Mouse (Mus musculus) forebrain, embryonic 14.5 days (tissue): Measurements from ENCODE around the gene Igdcc3. TPM values are rescaled to one million over a fixed set of nuclear protein-coding genes. Genes with fewer than 3 reads are reported as not detected.

Experiments used
- ATAC-seq: fragments of 200-750 bp; cut with Nextera tagmentation; 2 replicates; pipeline ENCODE4 v1.8.0; 2017; ENCODE audit warnings: mild to moderate bottlenecking, moderate library complexity
- DNase-seq: peaks from one replicate; pipeline ENCODE4 v3.0.0-alpha.2; 2015; ENCODE audit warnings: low spot score
- H3K27ac ChIP-seq: fragments of 300-500 bp; sonication (generic); 2 replicates; pipeline ENCODE4 v1.5.1; 2014; ENCODE audit warnings: low read depth, mild to moderate bottlenecking, control low read depth, low read length, moderate library complexity
- H3K27me3 ChIP-seq: fragments of 300-500 bp; sonication (generic); replicated peaks from 2 replicates; pipeline ENCODE4 v1.6.1; 2014; ENCODE audit warnings: low read length, control low read depth, mixed read lengths; ENCODE audit not compliant: control insufficient read depth, insufficient read depth
- H3K36me3 ChIP-seq: fragments of 300-500 bp; sonication (generic); 2 replicates; pipeline ENCODE4 v1.6.1; 2014; ENCODE audit warnings: low read length, control low read depth; ENCODE audit not compliant: control insufficient read depth, insufficient read depth
- H3K4me1 ChIP-seq: fragments of 300-500 bp; sonication (generic); 2 replicates; pipeline ENCODE4 v1.6.1; 2014; ENCODE audit warnings: antibody characterized with exemption, low read length, control low read depth; ENCODE audit not compliant: control insufficient read depth, insufficient read depth
- H3K4me2 ChIP-seq: fragments of 300-500 bp; sonication (generic); 2 replicates; pipeline ENCODE4 v1.6.1; 2014; ENCODE audit warnings: mild to moderate bottlenecking, control low read depth, low read length
- H3K4me3 ChIP-seq: fragments of 300-500 bp; sonication (generic); 2 replicates; pipeline ENCODE4 v1.5.1; 2014; ENCODE audit warnings: low read depth, low read length, control low read depth
- H3K9ac ChIP-seq: fragments of 300-500 bp; sonication (generic); 2 replicates; pipeline ENCODE4 v1.6.1; 2014; ENCODE audit warnings: mild to moderate bottlenecking, low read length, control low read depth, moderate library complexity
- H3K9me3 ChIP-seq: fragments of 300-500 bp; sonication (generic); replicated peaks from 2 replicates; pipeline ENCODE4 v1.6.1; 2016; ENCODE audit warnings: low read length, control low read depth, mixed read lengths; ENCODE audit not compliant: control insufficient read depth
- WGBS: fragments of 180-500 bp; shearing (Covaris S2); extraction: QIAGEN DNeasy Blood & Tissue Kit; methylation state at CpG from one replicate; pipeline ENCODE4 v1.1.7; 2014; 5-methylcytosine and 5-hydroxymethylcytosine counted together
- polyA plus RNA-seq: library from polyadenylated mRNA; unstranded; fragments of >200 nt; fragmentation: Nextera tagmentation; extraction: Ambion mirVana; gene quantifications from 2 replicates; pipeline ENCODE4 v1.2.1, GENCODE M21; 2014

The Igdcc3 gene
- polyA plus RNA-seq, 1 experiment from 2014 or later, result 5.1 TPM

- H3K36me3 ChIP-seq, result peaks cover 20% of the 10 kb centered on the region
- H3K9ac ChIP-seq, result 0 out of 2 replicates have a peak overlapping the region, but pooled peaks have one; percentile 50
- no peak overlapping the region for H3K4me3 ChIP-seq
- peak overlapping the region; percentile 96 for H3K27ac ChIP-seq
- H3K9me3 ChIP-seq, result no peaks in the 10 kb centered on the region
- H3K4me1 ChIP-seq, result peaks cover 56% of the 10 kb centered on the region
- H3K4me2 ChIP-seq, result no peak overlapping the region
- no peaks in the 10 kb centered on the region for H3K27me3 ChIP-seq
- WGBS, result 52% methylated on average over 3 of the region's 3 CpGs
- no peak for DNase-seq
- ATAC-seq, result no peak
Observed at GRCm38 (mm10) chr9:65177497-65177896, 36.5 kb downstream of the Igdcc3 start.

- peaks cover 56% of the 10 kb centered on the region for H3K4me1 ChIP-seq
- WGBS, result 50% methylated on average over 10 of the region's 10 CpGs
- no peak overlapping the region for H3K4me2 ChIP-seq
- H3K27ac ChIP-seq, result peak overlapping the region; percentile 89
- H3K9ac ChIP-seq, result 0 out of 2 replicates have a peak overlapping the region, but pooled peaks have one; percentile 50
- no peak overlapping the region for H3K4me3 ChIP-seq
- H3K9me3 ChIP-seq, result no peaks in the 10 kb centered on the region
- H3K36me3 ChIP-seq, result peaks cover 24% of the 10 kb centered on the region
- ATAC-seq (no peak), DNase-seq (no peak)
- no peaks in the 10 kb centered on the region for H3K27me3 ChIP-seq
Observed at GRCm38 (mm10) chr9:65177912-65178311, 36.9 kb downstream of the Igdcc3 start.

- peak; percentile 70 for ATAC-seq
- Histone ChIP-seq H3K4me2 (peak overlapping the region; percentile 39), H3K27me3 (no peaks in the 10 kb centered on the region), H3K4me1 (peaks cover 56% of the 10 kb centered on the region), H3K4me3 (no peak overlapping the region), H3K9me3 (no peaks in the 10 kb centered on the region), H3K27ac (peak overlapping the region; percentile 89), H3K36me3 (peaks cover 30% of the 10 kb centered on the region), H3K9ac (peak overlapping the region; percentile 50)
- peak; percentile 87 for DNase-seq
- 5% methylated on average over 22 of the region's 22 CpGs for whole genome bisulfite sequencing
Observed at GRCm38 (mm10) chr9:65178336-65179213, 37.6 kb downstream of the Igdcc3 start.

- H3K27me3 ChIP-seq, result no peaks in the 10 kb centered on the region
- WGBS, result 33% methylated on average over 17 of the region's 17 CpGs
- peak overlapping the region; percentile 12; the same call in 1 of the 2 replicates for H3K4me2 ChIP-seq
- H3K9ac ChIP-seq, result peak overlapping the region; percentile 17; the same call in 1 of the 2 replicates
- ATAC-seq, result no peak
- H3K36me3 ChIP-seq, result peaks cover 41% of the 10 kb centered on the region
- peak overlapping the region; percentile 89; the same call in 1 of the 2 replicates for H3K27ac ChIP-seq
- no peak for DNase-seq
- no peaks in the 10 kb centered on the region for H3K9me3 ChIP-seq
- no peak overlapping the region for H3K4me3 ChIP-seq
- H3K4me1 ChIP-seq, result peaks cover 56% of the 10 kb centered on the region
Observed at GRCm38 (mm10) chr9:65179817-65180624, 39.0 kb downstream of the Igdcc3 start.

- H3K9me3 ChIP-seq, result no peaks in the 10 kb centered on the region
- no peak overlapping the region for H3K4me2 ChIP-seq
- 0% methylated on average over 3 of the region's 3 CpGs for WGBS
- ATAC-seq (peak; percentile 73), DNase-seq (peak; percentile 96)
- H3K4me1 ChIP-seq, result 0 out of 2 replicates have a peak, but pooled peaks cover 3% of the 10 kb centered on the region
- H3K36me3 ChIP-seq, result peaks cover 23% of the 10 kb centered on the region
- no peak overlapping the region for H3K9ac ChIP-seq
- no peaks in the 10 kb centered on the region for H3K27me3 ChIP-seq
- no peak overlapping the region for H3K27ac ChIP-seq
- H3K4me3 ChIP-seq, result no peak overlapping the region
Observed at GRCm38 (mm10) chr9:65188599-65188998, 47.6 kb downstream of the Igdcc3 start.

GRCm38 (mm10) chr9:65190306-65190705 lies 49.3 kb downstream of the Igdcc3 start:
- Histone ChIP-seq H3K9ac (no peak overlapping the region), H3K9me3 (no peaks in the 10 kb centered on the region), H3K4me1 (0 out of 2 replicates have a peak, but pooled peaks cover 3% of the 10 kb centered on the region), H3K36me3 (peaks cover 9% of the 10 kb centered on the region; the same call in 1 of the 2 replicates), H3K4me3 (no peak overlapping the region), H3K4me2 (no peak overlapping the region), H3K27ac (no peak overlapping the region), H3K27me3 (no peaks in the 10 kb centered on the region)
- DNase-seq (no peak), ATAC-seq (no peak)
- WGBS, result 51% methylated on average over 7 of the region's 7 CpGs

- ATAC-seq, result no peak
- Histone ChIP-seq H3K9me3 (no peaks in the 10 kb centered on the region), H3K27me3 (no peaks in the 10 kb centered on the region), H3K4me2 (no peak overlapping the region), H3K36me3 (no peaks in the 10 kb centered on the region), H3K4me3 (no peak overlapping the region), H3K4me1 (peaks cover 10% of the 10 kb centered on the region), H3K9ac (no peak overlapping the region), H3K27ac (no peak overlapping the region)
- 18% methylated on average over 2 of the region's 2 CpGs for WGBS
- no peak for DNase-seq
Observed at GRCm38 (mm10) chr9:65191389-65191754, 50.4 kb downstream of the Igdcc3 start.

GRCm38 (mm10) chr9:65191755-65192469 lies 50.9 kb downstream of the Igdcc3 start:
- H3K9me3 ChIP-seq, result no peaks in the 10 kb centered on the region
- H3K9ac ChIP-seq, result no peak overlapping the region
- WGBS, result 13% methylated on average over 8 of the region's 8 CpGs
- H3K27me3 ChIP-seq, result no peaks in the 10 kb centered on the region
- no peak overlapping the region for H3K4me3 ChIP-seq
- H3K27ac ChIP-seq, result no peak overlapping the region
- peaks cover 10% of the 10 kb centered on the region for H3K4me1 ChIP-seq
- no peak for DNase-seq
- no peak for ATAC-seq
- H3K4me2 ChIP-seq, result no peak overlapping the region
- no peaks in the 10 kb centered on the region for H3K36me3 ChIP-seq
